Mouse (Mus musculus): ENCODE data around the gene Pde1c. TPM values are rescaled to one million over a fixed set of nuclear protein-coding genes. Genes with fewer than 3 reads are reported as not detected.
"Not testable (repeated sequence)": the region's sequence is repeated elsewhere in the genome, so short reads cannot be mapped to it uniquely, and the experiment has no call there.

Gene Pde1c
- polyA plus RNA-seq (2012; rRNA removed) (0.27 and 0.45 TPM in 2 replicates), polyA plus RNA-seq (2014; fragmentation: Nextera tagmentation; extraction: Ambion mirVana) (0.46 and 0.71 TPM in 2 replicates)

DNA sequence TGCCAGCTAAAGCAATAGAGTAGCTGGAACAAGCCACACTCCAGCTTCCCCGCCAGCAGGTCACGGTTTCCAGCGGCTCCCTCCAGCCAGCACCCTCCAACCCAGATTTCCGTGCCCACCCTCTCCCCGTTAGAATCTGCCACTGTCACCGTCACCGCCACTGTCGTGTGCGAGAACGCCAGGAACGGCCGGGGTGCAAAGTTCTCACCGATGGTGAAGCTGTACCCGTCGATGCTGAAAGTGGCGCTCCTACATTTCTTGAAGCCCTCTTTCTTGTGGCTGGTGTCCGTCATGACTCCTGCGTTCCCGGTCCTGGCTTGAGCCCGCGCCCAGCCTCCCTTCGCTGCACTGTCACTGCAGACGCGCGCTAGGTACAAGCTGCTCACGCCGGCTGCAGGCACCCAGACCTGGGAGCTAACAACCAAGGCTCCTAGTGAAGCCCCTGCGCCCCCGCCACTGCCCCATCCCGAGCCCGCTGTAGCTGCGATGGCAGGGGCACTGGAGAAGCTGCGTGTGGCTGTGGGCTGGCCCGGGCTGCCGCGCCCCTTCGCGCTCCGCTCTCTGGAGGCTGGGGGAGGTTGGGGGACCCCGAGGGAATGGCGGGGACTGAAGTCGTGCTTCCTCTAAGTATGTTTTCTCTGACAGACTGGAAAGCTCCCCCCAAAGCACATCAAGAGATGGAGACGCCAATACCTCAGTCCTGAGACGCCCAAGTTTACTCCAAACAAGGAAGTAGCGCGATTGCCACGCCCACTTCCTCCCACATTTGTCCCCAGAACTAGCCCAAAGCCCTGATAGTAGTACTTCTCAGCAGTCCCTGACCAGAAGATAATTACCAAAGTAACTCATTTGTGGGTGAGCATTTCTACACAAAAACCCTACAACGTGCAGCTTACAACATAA lies at the start of gene Pde1c:
Gene Pde1c, minus strand, starts transcription at position 634 of the 903 bp plus-strand sequence.
- Histone ChIP-seq H3K9ac (replicated peaks) (no peak within 1 kb of the TSS), H3K27ac (no peak within 1 kb of the TSS), H3K4me1 (replicated peaks; ENCODE audit: control insufficient read depth in 2 of 2, insufficient read depth in 2 of 2, low read length in 1 of 2) (no peaks in the 10 kb centered on the region), H3K4me3 (ENCODE audit: insufficient read depth in 1 of 2, low read depth in 2 of 2, low read length in 2 of 2) (peak within 1 kb of the TSS; percentile 51 to 64), H3K9me3 (ENCODE audit: control insufficient read depth, low read length) (no peaks in the 10 kb centered on the region), H3K27me3 (ENCODE audit: control insufficient read depth, insufficient read depth, low read length) (no peaks in the 10 kb centered on the region), H3K4me2 (ENCODE audit: low read depth) (peak within 1 kb of the TSS; percentile 64), H3K36me3 (replicated peaks; ENCODE audit: control insufficient read depth, insufficient read depth, low read depth) (no peaks in the 10 kb centered on the region)
- DNase-seq (ENCODE audit: low read depth in 3 of 3, low spot score in 3 of 3) (peak; percentile 9 to 36 (median 17)), ATAC-seq (ENCODE audit: insufficient read depth) (peak; percentile 43; the same call in 1 of the 2 replicates)
- TF ChIP-seq EP300 (IDR thresholded peaks at IDR 0.05; ENCODE audit: low read depth), result no peak
- TF ChIP-seq CTCF (IDR thresholded peaks at IDR 0.05; ENCODE audit: low read depth), result no peak
- under 1% methylated on average over 48 of the region's 48 CpGs for WGBS (ENCODE audit: insufficient replicate concordance)

DNA sequence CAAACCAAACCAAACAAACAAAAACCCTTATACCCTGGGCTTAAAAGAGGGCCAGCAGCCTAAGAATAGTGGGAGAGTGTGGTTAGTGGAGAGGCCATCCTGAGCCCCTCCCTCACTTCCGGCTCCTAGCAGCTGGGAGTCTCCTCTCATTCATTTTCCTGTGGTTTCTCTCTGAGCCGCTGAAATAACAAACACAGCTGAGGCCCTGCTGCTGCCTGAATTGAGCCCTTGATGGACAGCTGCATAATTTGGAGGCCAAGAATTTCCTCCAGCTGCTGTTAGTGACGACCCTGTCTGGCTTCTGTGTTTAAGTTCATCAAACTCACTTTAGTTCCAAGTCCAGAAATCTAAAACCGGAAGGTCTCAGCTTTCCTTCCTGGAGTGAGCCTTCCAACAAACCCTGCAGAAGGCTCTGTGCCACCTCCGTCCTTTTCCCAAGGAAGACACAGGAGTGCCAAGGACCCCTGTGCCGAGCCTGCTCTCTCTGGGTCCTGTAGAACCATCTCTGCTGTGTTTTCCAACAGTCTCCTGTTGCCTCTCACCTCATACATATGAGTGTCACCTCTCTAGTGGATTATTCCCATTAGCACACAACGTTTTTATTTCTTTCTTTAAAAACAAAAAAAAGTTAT lies 48.2 kb upstream of the Pde1c start:
- no peak overlapping the region for H3K27ac ChIP-seq
- H3K4me2 ChIP-seq (ENCODE audit: low read depth), result no peak overlapping the region
- no peak for DNase-seq (ENCODE audit: low read depth in 3 of 3, low spot score in 3 of 3)

GRCm38 (mm10) chr6:56616228-56616981 lies 47.5 kb upstream of the Pde1c start:
- Histone ChIP-seq H3K9me3 (ENCODE audit: control insufficient read depth, low read length) (no peaks in the 10 kb centered on the region), H3K27ac (no peak overlapping the region), H3K4me3 (ENCODE audit: insufficient read depth in 1 of 2, low read depth in 2 of 2, low read length in 2 of 2) (no peak overlapping the region), H3K9ac (replicated peaks) (no peak overlapping the region), H3K27me3 (ENCODE audit: control insufficient read depth, insufficient read depth, low read length) (no peaks in the 10 kb centered on the region), H3K4me1 (replicated peaks; ENCODE audit: control insufficient read depth in 2 of 2, insufficient read depth in 2 of 2, low read length in 1 of 2) (peaks cover 0 to 7% of the 10 kb centered on the region in 2 experiments; a peak in 1 of 4 replicates), H3K36me3 (replicated peaks; ENCODE audit: control insufficient read depth, insufficient read depth, low read depth) (no peaks in the 10 kb centered on the region), H3K4me2 (ENCODE audit: low read depth) (no peak overlapping the region)
- DNase-seq (ENCODE audit: low read depth in 3 of 3, low spot score in 3 of 3) (no peak), ATAC-seq (ENCODE audit: insufficient read depth) (no peak)
- TF ChIP-seq CTCF (IDR thresholded peaks at IDR 0.05; ENCODE audit: low read depth), result no peak
- TF ChIP-seq EP300 (IDR thresholded peaks at IDR 0.05; ENCODE audit: low read depth), result no peak
- WGBS (ENCODE audit: insufficient replicate concordance), result 45% methylated on average over 10 of the region's 10 CpGs

More for the DNA sequence above, 48.2 kb upstream of the Pde1c start:
- H3K4me3 ChIP-seq (ENCODE audit: insufficient read depth in 1 of 2, low read depth in 2 of 2, low read length in 2 of 2), result no peak overlapping the region
- H3K4me1 ChIP-seq (replicated peaks; ENCODE audit: control insufficient read depth in 2 of 2, insufficient read depth in 2 of 2, low read length in 1 of 2), result peaks cover 0 to 7% of the 10 kb centered on the region in 2 experiments; a peak in 1 of 4 replicates
- H3K9ac ChIP-seq (replicated peaks), result no peak overlapping the region
- no peaks in the 10 kb centered on the region for H3K27me3 ChIP-seq (ENCODE audit: control insufficient read depth, insufficient read depth, low read length)
- H3K36me3 ChIP-seq (replicated peaks; ENCODE audit: control insufficient read depth, insufficient read depth, low read depth), result no peaks in the 10 kb centered on the region
- H3K9me3 ChIP-seq (ENCODE audit: control insufficient read depth, low read length), result no peaks in the 10 kb centered on the region
- WGBS (ENCODE audit: insufficient replicate concordance), result 4% methylated on average over 7 of the region's 7 CpGs
- ATAC-seq (ENCODE audit: insufficient read depth), result peak; percentile 28; the same call in 1 of the 2 replicates
- TF ChIP-seq CTCF (IDR thresholded peaks at IDR 0.05; ENCODE audit: low read depth) (no peak), EP300 (IDR thresholded peaks at IDR 0.05; ENCODE audit: low read depth) (no peak)

- H3K27ac ChIP-seq; H3K4me2 ChIP-seq (ENCODE audit: low read depth); H3K9ac ChIP-seq (replicated peaks); H3K4me3 ChIP-seq (ENCODE audit: insufficient read depth in 1 of 2, low read depth in 2 of 2, low read length in 2 of 2); H3K27me3 ChIP-seq (ENCODE audit: control insufficient read depth, insufficient read depth, low read length); H3K9me3 ChIP-seq (ENCODE audit: control insufficient read depth, low read length); H3K4me1 ChIP-seq (replicated peaks; ENCODE audit: control insufficient read depth in 2 of 2, insufficient read depth in 2 of 2, low read length in 1 of 2); H3K36me3 ChIP-seq (replicated peaks; ENCODE audit: control insufficient read depth, insufficient read depth, low read depth): not testable (repeated sequence)
- whole genome bisulfite sequencing (ENCODE audit: insufficient replicate concordance), result 26% methylated on average over 1 of the region's 1 CpGs
- ATAC-seq (ENCODE audit: insufficient read depth) (peak; percentile 79), DNase-seq (ENCODE audit: low read depth in 3 of 3, low spot score in 3 of 3) (peak in 2 of 3 experiments; percentile 9 to 22)
These were observed 40.6 kb upstream of the Pde1c start for GRCm38 (mm10) chr6:56609529-56609928.
